Mouse (Mus musculus) liver, embryonic 14.5 days (tissue): ENCODE measurements around the gene Dpf2.

ENCODE experiments used
- CTCF ChIP-seq: IDR thresholded peaks from 2 replicates; pipeline ENCODE4 v1.5.1; 2016; ENCODE audit warnings: antibody characterized with exemption, low read depth, control low read depth
- EP300 ChIP-seq: IDR thresholded peaks from 2 replicates; pipeline ENCODE4 v1.6.1; 2016; ENCODE audit warnings: antibody characterized with exemption, low read depth

- no peak for TF ChIP-seq EP300
- no peak for TF ChIP-seq CTCF
Measured at GRCm38 (mm10) chr19:5911430-5912102, 1.2 kb downstream of the Dpf2 start.
